Mouse (Mus musculus) gastrocnemius, postnatal 25 days (tissue): ENCODE measurements around the gene Fkbp10. TPM values are rescaled to one million over a fixed set of nuclear protein-coding genes. Genes with fewer than 3 reads are reported as not detected.

Experiments
- DNase-seq: peaks from one replicate; pipeline ENCODE4 v3.0.0; 2022
- long read RNA-seq, 2 experiments: library from polyadenylated mRNA; stranded (forward); transcript quantifications; one replicate each; pipeline ENCODE4 v2.0.0; 2021
- total RNA-seq, 2 experiments: library from RNA; stranded (reverse); gene quantifications; 1 replicate in 1 of 2; 2 replicates in 1 of 2; pipeline ENCODE4 v1.2.3; 2021

Fkbp10 gene
- 1 to 10 TPM; 7.5 to 10.0 TPM for total RNA-seq
- long read RNA-seq, experiment 1, transcript Fkbp10-201 (10 exons, 2,584 nt), result major isoform, 6 of 11 reads
- long read RNA-seq, experiment 1, partial matches to known transcripts, result 1 of 11 reads
- long read RNA-seq, experiment 1, other reads (novel, unspliced or antisense), result 4 of 11 reads
- long read RNA-seq, experiment 2, transcript Fkbp10-201 (10 exons, 2,584 nt), result major isoform, 11 of 13 reads
- long read RNA-seq, experiment 2, partial matches to known transcripts, result 2 of 13 reads
- long read RNA-seq, experiment 2, other reads (novel, unspliced or antisense), result 0 of 13 reads

DNA sequence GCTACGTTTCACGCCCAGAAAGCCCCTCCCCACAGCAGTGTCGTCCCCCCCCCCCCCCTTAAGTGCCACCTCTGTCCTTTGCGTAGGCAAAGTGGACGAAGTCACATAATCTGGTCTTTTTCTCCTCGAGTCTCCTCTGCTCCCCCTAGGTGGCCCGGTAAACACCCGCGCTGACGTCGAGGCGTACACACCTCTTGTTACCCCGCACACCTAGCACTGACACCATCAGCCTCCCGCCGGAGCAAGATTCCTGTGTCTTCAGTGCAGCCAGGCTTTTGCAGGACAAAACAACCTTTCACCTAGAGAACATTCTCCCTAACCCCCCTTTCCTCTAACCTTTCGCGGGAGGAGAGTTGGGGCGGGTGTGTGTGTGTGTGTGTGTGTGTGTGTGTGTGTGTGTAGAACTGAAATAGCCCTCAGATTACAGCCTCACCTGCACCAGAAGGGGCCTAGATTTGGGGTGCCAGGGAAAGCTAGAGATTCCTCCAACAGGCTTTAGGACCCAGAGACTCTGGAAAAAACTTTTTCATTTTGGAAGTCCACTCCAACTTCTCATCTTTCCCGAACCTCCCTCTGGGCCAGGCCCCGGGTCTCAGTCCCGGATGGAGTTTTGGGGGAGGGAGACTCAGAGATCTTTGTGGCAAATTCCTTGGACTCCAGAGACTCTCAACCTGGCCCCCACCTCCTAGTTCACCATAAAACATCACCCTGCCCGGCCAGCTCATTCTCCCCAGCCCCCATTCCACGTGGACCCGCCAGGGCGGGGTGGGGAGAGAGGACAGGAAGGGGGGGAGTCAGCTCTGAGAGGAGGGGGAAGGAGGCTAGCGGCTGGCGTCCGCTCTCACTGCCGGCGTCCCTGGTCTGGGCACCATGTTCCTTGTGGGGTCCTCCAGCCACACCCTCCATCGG, at the start of gene Fkbp10:
Gene Fkbp10, plus strand, starts transcription at position 784 of the 909 bp plus-strand sequence.
- DNase-seq, result peak; percentile 79

DNA sequence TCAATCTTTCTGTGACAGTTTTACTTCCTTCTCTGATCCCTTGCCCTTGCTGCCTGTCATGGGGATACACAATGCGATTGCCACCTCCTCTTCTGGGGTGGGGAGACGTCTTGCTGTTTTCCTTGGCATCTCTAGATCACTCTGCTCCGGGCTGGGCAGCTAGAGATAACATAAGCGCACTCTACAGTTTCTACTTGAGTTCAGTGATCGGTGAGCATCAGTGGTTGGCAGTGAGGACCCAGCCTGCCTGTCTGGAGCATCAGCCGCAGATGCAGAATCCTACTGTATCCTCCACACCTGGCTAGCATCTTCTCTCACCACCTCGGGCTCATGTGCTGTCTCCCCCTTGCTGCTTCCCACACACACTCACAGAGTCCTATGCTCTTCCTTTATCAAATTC, 46.4 kb upstream of the Fkbp10 start:
- DNase-seq, result no peak

DNA sequence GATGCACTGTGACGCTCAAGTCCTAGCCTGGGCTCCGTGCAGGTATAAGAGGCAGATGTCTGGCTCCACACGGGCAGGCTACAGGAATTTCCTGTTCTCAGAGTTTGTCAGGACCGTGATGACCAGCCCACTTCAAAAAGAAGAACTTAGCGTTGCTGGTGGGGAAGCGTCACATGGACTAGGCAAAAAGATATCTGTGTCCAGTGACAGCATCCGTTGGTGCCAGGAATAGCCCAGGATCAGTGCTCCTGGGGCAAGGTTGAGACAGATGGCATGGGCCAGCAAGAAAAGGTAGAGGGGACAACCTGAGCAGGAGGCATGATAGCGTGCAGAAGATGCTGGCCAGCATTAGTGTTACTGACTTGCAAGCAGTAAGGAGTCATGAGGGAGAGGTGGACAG, 45.7 kb upstream of the Fkbp10 start:
- no peak for DNase-seq

DNA sequence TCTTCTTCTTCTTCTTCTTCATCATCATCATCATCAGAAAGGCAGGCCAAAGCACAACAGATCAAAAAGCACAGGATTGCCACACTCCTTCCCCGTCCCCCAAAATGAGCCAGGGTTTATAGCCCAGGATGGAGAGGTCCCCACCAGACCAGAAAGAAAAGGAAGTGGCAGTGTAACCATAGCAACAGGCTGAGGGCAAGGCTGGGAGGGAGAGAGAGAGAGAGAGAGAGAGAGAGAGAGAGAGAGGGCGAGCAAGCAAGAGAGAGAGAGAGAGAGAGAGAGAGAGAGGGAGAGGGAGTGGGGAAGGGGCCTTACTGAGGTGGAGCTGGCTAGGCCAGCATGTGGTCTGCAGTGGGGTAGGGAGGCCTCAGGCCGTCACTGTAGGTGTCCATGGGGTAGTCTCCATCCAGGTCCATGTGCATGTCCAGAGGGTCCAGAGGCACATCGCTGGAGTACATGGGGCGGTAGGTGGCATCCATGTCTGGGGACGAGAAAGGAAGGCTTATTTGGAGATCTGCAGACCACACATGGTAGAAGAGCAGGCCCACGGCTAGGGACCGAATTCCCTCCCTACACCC, 43.4 kb upstream of the Fkbp10 start:
- no peak for DNase-seq

DNA sequence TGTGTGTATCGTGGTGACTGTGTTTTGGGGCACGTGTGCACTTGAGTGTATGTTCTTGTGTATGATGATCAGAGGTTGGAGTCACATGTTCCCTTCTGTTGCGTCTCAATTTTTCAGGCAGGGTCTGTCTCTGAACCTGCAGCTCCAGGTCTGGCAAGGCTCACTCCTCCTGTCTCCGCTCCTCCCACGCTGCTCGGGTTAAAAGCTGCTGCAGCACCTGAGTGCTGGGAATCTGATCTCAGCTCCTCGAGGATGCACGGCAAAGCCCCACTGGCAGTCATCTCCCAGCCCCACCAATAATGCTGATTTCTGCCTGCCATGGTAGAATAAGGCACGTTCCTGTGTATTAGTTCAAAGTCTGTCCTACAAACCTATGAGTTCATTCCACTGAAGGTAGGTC, 40.4 kb upstream of the Fkbp10 start:
- DNase-seq, result no peak

DNA sequence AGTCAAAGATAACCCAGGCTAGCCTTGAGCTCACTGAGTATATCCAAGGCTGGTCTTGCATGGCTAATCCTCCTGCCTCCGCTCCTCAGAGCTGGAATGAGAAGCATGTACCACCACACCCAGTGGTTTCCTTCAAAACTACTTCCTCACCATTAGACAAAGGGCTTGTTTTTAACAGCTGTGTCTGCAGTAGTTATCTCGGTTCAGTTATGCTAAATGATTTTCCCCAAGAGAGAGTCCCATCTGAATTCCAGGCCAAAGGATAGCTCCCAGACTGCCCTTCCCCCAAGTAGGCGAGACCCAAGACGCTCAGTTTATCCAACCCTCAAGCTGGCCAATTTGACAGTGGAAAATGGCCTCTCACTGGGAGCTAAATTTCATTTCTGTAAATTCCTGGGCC, 39.5 kb upstream of the Fkbp10 start:
- no peak for DNase-seq

DNA sequence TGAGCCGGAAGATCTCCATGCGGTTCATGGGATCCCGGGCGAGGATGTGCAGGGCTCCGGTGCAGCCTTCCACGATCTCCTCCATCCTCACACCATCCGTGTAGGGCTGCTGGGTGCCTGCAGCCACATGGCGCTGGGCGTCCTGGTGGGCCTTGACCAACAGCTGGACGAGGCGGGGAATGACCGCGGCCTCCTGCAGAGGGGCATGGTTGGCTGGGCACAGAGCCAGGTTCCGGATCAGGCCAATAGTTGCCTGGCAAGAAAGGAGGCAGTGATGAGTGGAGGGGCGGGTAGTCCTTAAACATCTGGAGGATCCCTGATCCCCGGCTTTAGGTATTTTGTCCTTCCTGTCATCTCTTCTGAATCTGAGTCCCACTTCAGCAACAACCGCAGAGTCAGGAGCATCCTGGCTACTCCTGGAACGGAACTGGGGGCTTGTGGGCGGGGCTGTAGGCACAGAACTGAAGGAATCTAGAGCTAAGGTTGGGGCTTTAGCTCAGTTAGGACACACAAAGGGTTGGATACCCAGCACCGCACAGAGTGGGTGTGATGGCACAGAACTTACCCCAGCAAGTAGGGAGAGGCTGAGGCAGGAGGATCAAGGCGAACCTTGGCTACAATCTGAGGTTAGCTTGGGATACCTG, 38.6 kb upstream of the Fkbp10 start:
- DNase-seq, result no peak

DNA sequence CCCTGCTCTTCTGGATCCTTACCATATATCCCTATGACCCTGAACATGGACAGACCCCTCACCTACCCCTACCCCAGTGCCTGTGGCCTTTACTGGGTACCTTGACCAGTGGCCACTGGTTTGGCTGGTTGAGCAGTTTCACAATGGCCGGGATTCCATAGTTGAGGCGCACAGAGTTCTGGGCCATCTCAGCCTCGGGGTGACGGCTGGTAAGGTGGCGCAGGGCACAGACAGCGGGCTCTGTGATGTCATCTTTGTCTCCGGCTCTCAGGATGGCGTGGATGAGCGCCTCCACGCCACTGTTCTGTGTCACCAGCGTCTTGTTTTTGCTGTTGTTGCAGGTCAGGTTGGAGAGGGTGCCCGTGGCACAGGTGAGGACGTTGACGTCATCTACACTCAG, 37.5 kb upstream of the Fkbp10 start:
- no peak for DNase-seq

DNA sequence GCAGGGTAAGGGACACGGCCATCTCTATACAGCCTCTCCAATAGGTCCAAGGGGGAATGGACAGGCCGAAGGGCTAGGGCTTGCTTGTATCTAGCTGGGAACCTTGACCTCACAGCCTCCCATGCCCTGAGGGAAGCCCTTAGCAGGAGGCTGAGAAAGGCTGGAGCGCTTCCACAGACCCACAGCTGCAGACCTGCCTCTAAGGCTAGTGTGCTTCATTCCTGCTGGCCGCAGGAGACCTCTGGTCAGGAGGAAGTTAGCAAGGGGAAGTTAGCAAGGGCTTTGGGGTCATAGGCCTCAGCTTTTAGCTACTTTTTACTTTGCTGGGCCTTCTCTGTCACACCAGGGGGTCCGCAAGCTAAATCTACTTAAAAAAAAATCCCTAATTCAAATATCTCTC, 37.1 kb upstream of the Fkbp10 start:
- DNase-seq, result no peak

DNA sequence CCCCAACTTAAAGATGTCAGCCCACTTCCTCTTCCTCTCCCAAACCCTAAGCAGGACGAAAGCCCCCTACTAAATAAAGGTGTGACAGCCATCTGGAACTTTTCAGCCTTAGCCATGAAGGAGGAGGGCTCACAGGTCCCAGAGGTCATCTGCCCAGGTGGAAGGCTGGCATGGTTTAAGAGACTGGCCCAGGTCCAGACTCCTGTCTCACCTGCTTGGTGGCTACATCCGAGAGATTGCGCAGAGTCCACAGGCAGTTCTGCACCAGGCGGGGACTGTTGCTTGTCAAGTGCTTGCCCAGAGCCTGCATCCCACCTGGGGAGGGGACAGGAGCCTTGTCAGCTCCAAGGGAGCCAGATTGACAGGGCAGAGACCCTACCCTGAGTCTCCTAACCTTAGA, 36.2 kb upstream of the Fkbp10 start:
- DNase-seq, result no peak

DNA sequence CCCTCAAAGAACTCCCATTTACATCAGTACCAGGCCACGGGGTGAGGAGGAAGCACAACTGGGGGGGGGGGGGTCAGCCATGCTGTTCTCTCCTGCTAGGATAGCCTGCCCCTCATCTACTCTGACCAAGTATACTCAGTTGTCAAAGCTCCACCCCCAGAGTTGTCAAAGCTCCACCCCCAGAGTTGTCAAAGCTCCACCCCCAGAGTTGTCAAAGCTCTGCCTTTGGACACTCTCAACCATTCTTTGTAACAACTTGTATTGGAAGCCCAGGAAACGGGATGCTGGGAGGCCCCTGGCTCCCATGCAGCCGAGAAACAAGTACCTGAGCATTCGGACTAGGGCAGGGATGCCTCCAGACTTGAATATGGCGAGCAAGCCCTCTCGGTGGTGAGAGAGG, 32.8 kb upstream of the Fkbp10 start:
- DNase-seq, result no peak

DNA sequence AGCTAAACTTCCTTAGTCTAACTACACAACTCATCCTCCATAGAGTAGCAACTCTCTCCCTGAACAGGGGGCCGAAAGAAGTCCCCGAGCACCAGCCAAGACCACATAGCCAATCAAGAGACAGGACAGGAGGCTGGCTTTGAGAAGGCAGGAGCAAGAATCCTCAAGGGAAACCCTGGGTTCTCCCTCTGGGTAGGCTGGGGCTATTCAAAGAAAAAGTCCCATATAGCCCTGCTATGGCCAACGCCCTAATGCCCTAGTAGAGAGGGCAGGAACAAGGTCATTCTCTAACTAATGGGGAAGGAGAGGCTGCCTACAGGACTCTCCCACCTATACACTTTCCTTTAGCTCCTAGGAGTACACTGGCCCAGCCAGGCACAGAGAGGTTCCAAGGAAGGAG, 30.5 kb upstream of the Fkbp10 start:
- no peak for DNase-seq

DNA sequence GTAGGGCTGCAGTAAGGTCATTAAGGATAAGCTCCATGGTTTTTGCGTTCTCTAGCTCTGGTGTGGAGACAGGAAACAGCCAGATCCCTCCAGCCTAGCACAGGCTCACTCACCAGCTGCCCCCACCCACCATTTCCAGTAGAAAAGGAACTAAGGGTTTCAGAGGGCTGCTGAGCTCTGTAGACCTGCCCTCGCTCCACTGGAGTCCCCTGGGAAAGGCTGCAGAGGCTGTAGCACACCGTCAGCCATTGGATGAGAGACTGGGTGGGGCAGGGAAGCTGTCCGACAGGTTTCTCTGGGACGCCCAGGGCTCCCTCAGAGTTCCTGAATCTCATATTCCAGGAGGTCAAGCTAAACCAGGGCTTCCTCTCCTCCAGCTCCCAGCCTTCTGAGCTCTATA, 28.9 kb upstream of the Fkbp10 start:
- no peak for DNase-seq

DNA sequence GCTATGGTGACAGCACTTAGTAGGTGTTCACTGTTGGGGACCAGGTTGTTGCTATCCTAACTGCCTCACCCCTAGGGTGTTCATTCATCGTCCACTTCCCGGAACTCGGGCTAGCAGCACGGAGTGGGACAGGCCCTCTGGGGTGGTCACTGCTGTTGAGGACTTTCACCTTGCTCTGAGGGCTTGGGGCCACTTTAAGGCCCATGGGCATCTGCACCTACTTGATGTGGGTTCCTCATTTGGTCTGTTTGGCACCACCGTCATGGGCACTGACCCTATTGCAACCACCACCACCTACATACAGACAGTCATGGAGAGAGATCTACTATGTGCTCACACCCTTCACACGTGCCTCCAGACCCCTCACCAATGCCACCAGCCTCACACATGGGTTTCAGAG, 28.4 kb upstream of the Fkbp10 start:
- DNase-seq, result no peak

DNA sequence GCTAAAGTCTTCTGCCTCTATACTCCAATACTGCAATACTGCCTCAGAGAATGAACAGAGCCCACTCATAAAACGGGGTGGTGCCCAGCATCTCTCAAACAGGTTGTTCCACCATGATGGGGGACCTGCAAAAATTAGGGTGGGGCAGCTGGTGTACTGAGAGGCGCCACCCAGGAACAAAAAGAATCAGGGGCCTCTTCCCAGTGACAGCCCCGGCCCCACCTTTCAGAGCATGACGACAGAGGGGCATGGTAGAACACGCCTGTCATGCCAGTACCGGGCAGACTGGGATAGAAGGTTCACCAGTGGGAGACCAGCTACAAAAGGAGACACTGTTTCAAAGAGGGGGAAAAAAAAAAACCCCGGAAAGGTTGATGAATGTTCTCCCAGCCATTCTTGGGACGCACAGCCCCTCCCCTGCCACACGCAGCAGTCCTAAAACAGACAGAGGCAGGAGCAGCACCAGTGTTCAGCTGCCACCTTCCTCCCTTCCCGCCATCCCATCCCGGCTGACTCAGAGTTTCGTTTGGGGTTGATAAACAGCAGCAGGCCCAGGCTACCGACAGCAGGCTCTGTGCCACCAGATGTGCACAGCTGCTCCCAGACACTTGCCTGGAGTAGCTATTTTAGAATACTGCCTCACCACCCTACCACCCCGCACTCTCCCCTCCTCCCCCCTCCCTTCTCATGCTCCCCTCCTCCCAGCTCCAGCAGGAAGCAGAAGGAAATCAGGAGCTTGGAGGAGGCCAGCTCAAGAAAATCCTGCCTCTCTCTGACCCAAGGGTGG, 27.7 kb upstream of the Fkbp10 start:
- peak; percentile 77 for DNase-seq

DNA sequence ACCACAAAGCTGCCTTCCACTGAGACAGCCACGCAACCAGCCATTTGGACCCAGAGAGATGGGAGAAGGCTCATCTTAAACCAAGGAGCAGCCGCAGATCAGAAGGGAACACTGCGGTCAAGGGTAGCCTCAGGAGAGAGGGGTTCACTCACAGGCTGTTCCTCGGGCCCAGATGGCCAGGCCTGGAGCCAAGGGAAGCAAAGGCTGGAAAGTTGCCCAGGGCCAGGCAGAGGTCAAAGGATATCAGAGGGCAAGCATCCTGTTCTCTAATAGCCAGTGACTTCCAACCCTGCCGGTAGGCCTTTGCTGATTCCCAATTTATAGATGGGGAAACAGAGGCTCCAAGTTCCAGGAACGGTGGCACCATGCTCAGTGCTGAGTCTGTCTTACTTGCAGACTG, 26.9 kb upstream of the Fkbp10 start:
- DNase-seq, result peak; percentile 83

DNA sequence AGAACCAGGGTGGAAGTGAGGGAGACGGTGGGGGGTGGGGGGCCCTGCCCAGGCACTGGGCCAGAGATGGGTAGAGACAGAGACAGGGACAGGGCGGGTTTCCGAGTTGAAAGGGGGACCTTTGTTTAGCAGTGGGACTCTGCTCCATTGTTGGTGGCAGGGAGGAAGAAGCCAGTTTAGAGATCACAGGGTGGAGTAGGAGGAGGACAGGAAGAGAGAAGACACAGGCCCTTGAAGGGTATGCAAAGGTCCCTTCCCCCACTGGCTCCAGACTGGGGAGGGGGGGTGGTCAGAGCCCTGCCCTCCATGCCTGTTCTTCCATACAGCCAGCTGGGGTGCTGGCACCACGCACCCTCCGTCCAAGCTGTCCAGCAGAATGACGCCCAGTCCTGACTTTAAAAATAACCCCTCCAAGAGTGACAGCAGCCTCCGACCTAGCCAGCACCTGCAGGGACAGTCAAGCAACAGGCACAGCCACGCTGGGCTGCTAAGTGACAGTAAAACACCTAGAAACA, 25.5 kb upstream of the Fkbp10 start:
- DNase-seq, result peak; percentile 83

DNA sequence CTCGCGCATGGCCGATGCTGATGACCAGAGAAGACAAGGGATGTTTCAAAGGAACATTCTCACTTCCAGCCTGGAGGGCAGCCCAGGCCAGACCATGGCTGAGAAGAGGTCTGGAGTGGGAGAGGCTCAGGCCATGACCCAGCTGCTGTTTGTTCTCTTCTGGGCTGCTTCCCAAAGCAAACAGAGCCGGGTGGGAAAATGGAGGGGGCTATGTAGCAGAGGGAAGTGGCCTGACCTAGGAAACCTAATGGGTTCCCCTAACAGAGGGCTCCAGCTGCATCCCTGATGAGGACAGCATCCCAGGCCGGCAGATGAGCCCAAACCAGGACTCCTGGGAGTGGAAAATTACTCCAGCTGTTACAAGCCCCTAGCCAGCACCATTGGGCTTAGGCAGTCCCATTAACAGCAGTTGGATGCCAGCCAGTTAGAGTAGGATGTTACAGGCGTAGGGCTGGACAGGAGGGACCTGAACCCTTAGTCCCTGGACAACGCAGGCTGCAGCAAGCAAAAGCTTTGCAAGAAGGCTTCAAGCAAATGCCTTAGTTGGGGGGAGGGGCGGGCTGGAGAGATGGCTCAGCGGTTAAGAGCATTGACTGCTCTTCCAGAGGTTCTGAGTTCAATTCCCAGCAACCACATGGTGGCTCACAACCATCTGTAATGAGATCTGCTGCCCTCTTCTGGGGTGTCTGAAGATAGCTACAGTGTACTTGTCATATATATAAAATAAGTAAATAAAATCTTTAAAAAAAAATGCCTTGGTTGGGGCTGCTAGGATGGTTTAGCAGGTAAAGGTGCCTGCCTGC, 24.2 kb upstream of the Fkbp10 start:
- DNase-seq, result peak; percentile 91

DNA sequence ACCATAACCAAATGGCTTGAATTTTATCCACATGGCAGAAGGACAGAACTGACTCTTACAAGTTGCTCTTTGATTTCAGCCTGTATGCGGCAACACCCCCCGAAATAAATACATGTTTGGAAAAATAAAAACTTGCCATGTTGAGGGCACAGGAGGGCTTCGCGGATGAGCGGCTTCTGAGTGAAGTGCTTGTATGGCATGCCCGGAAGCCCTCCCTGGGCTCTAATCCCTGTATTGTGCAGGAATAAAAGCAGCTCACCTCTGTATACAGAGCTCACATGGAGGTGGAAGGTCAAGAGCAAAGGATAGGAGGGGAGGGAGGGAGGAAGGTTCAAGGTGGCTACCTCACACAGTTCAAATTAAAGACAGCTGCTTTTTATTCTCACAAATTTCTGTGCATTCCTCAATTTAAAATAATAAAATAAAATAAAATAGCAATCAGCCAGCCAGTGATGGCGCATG, 23.6 kb upstream of the Fkbp10 start:
- no peak for DNase-seq

DNA sequence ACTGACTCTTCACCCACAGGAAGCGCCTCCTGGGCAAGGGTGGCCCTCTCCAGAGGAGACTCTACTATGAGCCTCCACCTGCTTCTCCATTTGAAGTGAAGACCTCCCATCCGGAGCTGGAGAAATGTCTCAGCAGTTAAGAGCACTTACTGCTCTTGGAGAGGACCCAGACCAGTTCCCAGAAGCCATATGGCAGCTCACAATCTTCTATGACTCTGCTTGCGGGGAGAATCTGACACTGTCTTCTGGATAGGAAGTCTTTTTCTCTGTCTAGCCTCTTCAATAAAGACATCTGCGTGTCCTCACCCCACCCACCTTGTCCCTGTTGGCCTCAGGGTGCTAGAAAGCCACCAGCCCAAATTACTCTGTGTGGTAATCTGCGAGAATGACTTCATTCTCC, 22.5 kb upstream of the Fkbp10 start:
- DNase-seq, result no peak

DNA sequence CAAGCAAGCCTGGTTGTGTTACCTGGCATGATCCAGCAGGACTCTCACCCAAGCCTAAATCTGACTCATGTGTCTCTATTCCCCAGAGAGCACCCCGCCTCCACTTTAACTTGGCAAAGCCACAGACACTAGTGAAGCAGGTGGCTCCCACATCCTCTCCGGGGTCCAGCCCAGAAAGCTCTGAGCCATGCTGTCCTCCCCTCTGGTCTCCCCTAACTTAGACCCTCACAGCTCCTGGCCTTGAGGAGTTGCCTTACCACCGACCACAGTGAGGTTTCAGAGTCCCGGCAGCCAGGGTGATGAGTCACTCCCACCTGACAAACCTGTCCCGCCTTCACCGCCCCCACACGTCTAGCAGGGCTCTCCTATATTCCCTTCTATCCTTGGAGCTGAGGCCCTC, 21.8 kb upstream of the Fkbp10 start:
- DNase-seq, result no peak
